Mouse (Mus musculus) gastrocnemius, postnatal 4 days (tissue): ENCODE measurements around the gene Parp16. TPM values are rescaled to one million over a fixed set of nuclear protein-coding genes. Genes with fewer than 3 reads are reported as not detected.
"Not testable (repeated sequence)": the region's sequence is repeated elsewhere in the genome, so short reads cannot be mapped to it uniquely, and the experiment has no call there.

Experiments used
- DNase-seq, 2 experiments: peaks; one replicate each; pipeline ENCODE4 v3.0.0; 2021 to 2022; ENCODE audit warnings: low spot score in 2 of 2, mixed read lengths in 2 of 2
- total RNA-seq, 2 experiments: library from RNA; stranded (reverse); gene quantifications; 2 replicates each; pipeline ENCODE4 v1.2.3; 2021

Gene Parp16
- total RNA-seq, 2 experiments from 2014 or later, result 8.3 to 9.1 TPM

- not testable (repeated sequence) for DNase-seq
Observed at GRCm38 (mm10) chr9:65207041-65207815, 12.1 kb downstream of the Parp16 start.

DNA sequence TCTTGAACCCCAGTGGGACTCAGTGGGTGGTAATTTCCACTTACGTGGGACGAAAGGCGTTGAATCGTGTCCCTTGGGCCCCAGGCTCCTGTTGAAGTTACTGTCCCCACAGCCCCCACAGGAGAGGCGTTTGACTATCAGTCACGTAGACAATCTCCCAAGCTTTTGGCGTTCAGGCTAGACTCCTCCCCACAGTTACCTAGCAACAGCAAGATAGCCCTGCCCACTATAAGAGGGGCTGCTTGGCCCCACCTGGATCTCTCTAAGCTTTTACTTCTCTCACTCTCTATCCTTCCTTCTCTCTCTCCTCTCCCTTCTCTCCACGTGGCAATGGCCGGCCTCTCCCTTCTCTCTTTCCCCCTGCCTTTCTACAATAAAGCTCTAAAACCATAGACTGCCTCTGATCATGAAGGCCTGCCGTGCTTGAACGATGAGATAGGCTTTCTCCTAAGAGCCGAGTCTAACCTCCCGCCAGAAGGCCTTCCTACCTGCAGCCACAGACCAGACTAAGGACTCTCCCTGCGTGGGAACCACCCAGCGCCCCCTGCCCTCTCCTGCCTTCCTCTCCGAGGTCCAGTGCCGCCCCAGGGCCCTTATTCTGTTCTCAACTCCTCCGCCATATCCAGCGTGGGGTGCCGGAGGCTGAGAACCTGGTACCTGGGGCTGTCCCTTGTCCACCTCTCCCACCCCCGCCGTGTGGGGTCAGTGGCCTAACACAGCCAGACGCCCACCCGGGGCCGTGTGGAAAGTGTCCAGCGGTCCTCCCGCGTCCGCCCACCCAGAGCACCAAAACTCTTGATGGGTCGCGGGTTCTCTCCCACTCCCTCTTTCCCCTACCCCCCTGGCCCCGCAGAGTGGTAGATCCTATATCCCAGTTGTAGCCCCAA lies 13.4 kb downstream of the Parp16 start:
- DNase-seq, result no peak

DNA sequence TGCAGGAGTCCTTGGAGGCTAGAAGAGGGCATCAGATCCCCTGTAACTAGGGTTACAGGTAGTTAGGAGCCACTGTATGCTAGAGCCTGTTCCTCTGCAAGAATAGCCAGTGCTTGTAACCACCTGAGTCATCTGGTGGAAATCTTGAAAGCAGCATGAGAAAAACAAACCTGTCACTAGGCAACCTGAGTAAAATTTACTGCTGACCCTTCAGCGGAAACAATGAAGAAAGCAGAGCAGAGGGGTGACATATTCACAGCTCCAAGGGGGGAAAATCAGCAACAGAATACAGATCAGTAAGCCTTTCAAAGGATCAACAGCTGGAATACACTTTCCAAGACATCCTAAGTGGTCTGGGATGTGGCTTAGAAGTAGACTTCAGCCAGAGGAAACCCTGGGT lies 16.4 kb downstream of the Parp16 start:
- DNase-seq, result no peak

- DNase-seq, result no peak
Observed at GRCm38 (mm10) chr9:65214425-65214777, 19.2 kb downstream of the Parp16 start.

- DNase-seq, result peak; percentile 84 to 90
Observed at GRCm38 (mm10) chr9:65214778-65215493, 19.8 kb downstream of the Parp16 start.

- no peak for DNase-seq
Observed at GRCm38 (mm10) chr9:65215494-65216126, 20.5 kb downstream of the Parp16 start.

DNA sequence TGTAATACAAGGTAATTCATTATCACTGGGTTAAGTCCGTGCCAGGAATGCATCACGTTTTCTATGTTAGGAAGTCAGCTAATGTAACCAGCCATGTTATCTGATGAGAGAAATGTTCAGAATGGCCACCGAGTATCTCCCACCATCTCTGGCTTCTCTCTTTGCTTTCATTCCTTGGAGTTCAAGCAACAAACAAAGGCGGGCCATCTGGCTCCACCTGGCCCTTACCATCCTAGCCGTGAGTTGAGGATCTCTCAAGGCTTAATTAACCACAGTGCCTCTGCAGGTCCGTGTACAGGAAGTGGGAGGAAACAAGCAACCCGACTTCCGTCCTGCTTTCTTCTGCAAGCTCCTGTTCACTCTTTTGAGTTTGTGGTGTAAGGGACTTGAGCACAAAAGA lies 21.8 kb downstream of the Parp16 start:
- DNase-seq, result no peak

- DNase-seq, result no peak
Observed at GRCm38 (mm10) chr9:65217661-65218060, 22.5 kb downstream of the Parp16 start.

DNA sequence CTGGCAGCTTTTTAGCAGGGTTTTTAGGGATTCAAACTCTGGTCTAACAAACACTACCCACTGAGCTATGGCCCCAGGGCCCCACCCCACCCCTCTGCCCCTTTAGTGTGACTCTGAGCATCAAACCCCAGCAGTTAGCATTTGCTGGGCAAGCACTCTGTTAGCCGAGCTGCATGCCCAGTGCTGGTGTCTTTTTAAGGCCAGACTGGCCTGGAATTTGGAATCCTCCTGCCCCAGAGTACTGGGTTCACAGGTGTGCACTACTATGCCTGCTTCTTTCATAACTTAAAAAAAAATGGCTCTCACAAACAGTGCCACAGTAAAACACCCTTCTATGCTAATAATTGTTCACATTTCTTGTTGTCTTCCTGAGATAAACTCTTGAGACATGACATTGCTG lies 23.8 kb downstream of the Parp16 start:
- DNase-seq, result no peak

DNA sequence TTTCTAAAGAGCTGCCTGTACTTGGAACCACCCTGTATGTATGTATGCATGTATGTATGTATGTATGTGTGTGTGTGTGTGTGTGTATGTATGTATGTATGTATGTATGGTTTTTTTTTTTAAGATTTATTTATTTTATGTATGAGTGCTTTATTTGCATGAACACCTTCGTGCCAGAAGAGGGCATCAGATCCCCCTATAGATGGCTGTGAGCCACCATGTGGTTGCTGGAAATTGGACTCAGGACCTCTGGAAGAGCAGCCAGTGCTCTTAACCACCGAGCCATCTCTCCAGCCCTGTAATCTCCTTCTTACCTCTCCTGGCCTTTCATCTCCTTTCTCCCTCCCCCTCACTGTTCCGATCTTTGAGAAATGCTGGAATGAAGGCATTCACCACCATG lies 25.2 kb downstream of the Parp16 start:
- DNase-seq, result not testable (repeated sequence)

DNA sequence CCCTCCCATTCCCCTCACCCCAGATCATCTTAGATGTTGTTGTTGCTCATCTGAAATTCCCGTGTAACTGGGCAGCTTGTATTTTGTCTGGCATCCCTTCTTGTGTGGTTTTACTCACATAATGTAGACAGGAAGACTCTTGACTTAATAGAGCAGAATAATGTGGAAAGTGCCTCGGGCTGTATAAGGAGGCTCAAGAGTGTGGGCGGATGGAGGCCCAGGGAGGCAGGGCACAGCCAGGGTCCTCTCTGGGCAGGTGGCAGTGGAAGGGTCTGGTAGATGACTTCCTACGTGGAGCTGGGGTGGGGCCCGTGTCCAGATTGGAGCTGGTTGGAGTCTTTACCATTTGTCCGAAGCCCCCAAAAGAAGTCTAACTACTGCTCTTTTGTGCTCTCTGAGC lies 28.8 kb downstream of the Parp16 start:
- no peak for DNase-seq

DNA sequence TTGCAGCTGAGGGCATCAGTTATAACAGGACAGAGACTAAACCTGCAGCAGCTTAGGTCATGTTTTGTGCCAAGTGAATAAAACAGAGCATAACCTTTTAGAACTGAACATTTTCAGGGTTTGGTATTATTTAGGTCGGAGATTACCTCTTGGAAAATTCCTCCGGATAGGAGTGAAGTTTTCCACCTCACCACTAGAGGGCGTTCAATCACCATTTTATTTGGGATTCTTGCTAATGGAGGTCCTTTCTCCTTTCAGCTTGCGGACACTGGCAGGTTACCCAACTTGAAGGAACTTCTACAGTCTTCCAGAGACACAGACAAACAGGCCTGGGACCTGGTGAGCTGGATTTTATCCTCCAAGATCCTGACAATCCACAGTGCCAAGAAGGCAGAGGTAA lies 30.6 kb downstream of the Parp16 start:
- DNase-seq, result peak in 1 of 2 experiments; percentile 52

- no peak for DNase-seq
Observed at GRCm38 (mm10) chr9:65230250-65230649, 35.1 kb downstream of the Parp16 start.

DNA sequence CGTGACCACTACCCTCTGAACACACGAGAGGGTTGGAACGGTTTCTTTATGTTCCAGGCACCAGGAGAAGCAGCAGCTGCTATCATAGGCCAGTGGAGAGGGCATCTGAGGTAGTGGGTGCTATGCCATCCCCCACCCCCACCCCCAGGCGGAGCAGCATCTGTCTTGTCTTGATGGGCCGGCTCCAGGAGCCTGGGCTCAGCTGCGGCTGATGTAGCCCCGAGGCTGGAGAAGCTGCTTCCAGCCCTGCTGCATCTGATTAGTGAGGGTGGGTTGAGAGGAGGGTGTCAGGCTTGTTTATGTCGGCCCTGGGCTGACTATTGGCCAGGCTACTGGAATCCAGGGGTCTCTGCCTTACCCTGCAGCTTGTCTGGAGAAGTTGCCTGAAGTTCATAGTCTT lies 36.1 kb downstream of the Parp16 start:
- no peak for DNase-seq

DNA sequence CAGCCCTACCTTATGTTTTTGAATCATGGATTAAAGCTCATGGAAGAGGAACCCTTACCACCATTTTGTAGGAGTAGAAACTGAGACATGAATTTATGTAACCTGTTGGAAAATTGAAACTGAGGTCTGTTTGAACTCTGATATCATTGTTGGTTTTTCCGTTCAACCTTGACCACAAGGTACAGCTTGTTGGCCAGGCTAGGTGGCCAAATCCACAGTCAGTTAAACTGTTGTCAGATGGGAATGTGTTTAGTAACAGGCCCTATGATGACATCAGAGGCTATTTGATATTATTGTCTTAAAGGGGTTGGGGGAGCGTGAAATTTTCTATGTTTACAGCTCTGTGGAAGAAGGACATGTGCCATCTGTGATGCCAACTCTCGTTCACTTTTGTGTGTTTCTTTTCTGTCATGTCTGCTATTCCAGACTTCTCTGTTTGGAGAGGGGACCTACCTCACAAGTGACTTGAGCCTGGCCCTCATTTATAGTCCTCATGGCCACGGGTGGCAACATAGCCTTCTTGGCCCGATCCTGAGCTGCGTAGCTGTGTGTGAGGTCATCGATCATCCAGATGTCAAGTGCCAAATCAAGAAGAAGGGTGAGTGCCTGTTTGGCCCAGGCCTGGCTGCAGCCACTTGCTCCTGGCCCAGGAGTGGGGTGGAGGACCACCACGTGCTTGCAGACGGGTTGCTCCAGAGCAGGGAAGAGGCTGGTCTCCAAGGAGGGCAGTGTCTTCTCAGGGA lies 38.3 kb downstream of the Parp16 start:
- no peak for DNase-seq

- DNase-seq, result no peak
Observed at GRCm38 (mm10) chr9:65234734-65235133, 39.6 kb downstream of the Parp16 start.

DNA sequence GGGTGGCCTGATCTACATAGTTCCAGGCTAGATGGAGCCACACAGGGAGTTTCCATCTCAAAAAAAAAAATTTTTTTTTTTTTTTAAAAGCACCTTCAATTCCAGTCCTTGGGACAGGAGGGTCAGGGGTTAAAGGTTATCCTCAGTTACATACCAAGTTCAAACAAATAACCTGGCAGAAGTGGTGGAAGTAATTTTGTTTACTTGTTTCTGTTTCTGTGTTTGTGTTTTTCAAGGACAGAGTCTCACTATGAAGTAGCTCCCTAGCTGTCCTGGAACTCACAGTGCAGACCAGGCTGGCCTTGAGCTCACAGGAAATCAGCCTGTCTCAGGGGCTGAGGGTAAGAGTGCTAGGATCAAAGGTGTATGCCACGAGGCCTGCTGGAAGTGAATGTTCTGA lies 40.4 kb downstream of the Parp16 start:
- DNase-seq, result no peak

GRCm38 (mm10) chr9:65237616-65238015 lies 42.5 kb downstream of the Parp16 start:
- peak in 1 of 2 experiments; percentile 31 for DNase-seq

GRCm38 (mm10) chr9:65238191-65238760 lies 43.1 kb downstream of the Parp16 start:
- DNase-seq, result no peak

GRCm38 (mm10) chr9:65239176-65239575 lies 44.0 kb downstream of the Parp16 start:
- no peak for DNase-seq
